Comparison of ENCODE assay signal across 2 mouse cellular contexts in the genomic region with DNA sequence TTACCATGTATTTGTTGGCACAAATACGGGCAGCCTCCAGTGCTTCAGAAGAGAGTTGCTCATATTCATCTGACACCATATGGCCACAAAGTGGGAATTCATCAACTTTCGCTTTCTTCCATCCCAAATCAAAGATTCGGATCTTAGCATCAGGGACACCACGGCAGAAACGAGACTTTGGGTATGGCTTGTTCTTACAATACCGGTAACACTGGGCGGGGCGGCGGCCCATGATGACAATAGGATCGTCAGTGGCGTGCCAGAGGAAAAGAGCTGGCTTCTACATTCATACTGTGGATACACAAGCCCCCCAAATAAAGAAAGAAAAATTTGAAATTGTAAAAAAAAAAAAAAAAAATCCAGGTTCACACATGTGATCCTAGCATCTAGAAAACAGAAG. TPM values are rescaled to one million over a fixed set of nuclear protein-coding genes. Genes with fewer than 3 reads are reported as not detected.
"Had no signal": no experiment of that assay in that cellular context is flagged by ENCODE, and none has a peak within 500 bp of the region (broad histone marks: within the 10 kb centered on the region; RNA-seq: fewer than 3 reads in every experiment).

No protein-coding gene starts in this region.

RNA-seq across cellular contexts. Expression of gene Has3, which starts 58.1 kb away (rescaled TPM):
- total RNA-seq: liver, adult 2 months; megakaryocyte, adult 5-6 weeks had no signal
